Comparison of ENCODE assay signal across 8 mouse cellular contexts in the genomic region with DNA sequence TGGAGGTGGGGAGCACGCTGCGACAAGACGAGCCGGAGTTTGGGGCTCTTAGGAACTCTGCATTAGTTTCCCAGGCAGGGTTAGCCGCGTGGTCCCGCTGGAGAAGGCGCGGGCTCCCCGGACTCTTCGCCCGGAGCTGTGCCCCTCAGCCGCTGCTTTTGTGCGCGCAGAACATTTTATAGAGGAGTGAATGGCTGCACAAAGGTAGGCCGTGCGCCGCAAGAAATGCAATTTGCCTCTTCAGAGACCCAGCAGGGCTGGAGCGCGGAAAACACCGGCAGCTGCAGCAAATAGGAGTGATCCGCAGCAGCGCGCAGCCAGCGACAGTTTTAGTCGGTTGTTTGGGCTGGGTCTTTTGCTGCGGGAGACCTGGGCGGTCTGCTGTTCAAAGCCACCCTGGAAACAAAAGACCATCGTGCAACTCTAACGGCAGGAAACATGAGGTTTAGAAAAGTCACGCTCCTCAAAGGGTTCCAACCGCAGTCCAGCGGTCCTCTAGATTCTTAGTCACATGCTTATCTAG. TPM values are rescaled to one million over a fixed set of nuclear protein-coding genes. Genes with fewer than 3 reads are reported as not detected.
DNase-seq lines count a peak whose midpoint lies in the region; ATAC-seq and TF ChIP-seq lines count a peak whose summit lies in the region.

A gene (minus strand): TSS at position 325 of the 523 bp plus-strand sequence.

- H3K9me3 ChIP-seq in kidney, embryonic 15.5 days (replicated peaks): no peaks in the 10 kb centered on the region; the same call in 1 of the 2 replicates
- H3K9me3 ChIP-seq in MEL (replicated peaks; ENCODE audit: insufficient read depth, low read length): no peaks in the 10 kb centered on the region
- 0 out of 2 replicates have a peak, but pooled peaks cover 6% of the 10 kb centered on the region for H3K9me3 ChIP-seq in embryonic facial prominence, embryonic 10.5 days
- peaks cover 3% of the 10 kb centered on the region; the same call in 1 of the 2 replicates for H3K9me3 ChIP-seq in limb, embryonic 14.5 days (ENCODE audit: control insufficient read depth, low read length)
- H3K9me3 ChIP-seq in neural tube, embryonic 14.5 days (ENCODE audit: control insufficient read depth, low read length): no peaks in the 10 kb centered on the region

- TF ChIP-seq POLR2A in MEL (IDR thresholded peaks at IDR 0.05; ENCODE audit: control insufficient read depth in 1 of 2, insufficient read depth in 1 of 2, low read depth in 1 of 2, low read length in 2 of 2, poor library complexity in 1 of 2): no peak
- TF ChIP-seq POLR2A in limb, embryonic 14.5 days (IDR thresholded peaks at IDR 0.05; ENCODE audit: borderline replicate concordance, extremely low read depth, insufficient read depth, insufficient read length): no peak

- H3K27ac ChIP-seq in kidney, embryonic 15.5 days: no peak within 1 kb of the TSS
- peak within 1 kb of the TSS; percentile 64 for H3K27ac ChIP-seq in MEL (ENCODE audit: control insufficient read depth, low read depth, low read length)
- peak within 1 kb of the TSS; percentile 78 for H3K27ac ChIP-seq in embryonic facial prominence, embryonic 10.5 days (replicated peaks)
- no peak within 1 kb of the TSS for H3K27ac ChIP-seq in limb, embryonic 14.5 days (replicated peaks; ENCODE audit: low read depth, low read length)
- peak within 1 kb of the TSS; percentile 48; the same call in 1 of the 2 replicates for H3K27ac ChIP-seq in neural tube, embryonic 14.5 days (ENCODE audit: low read depth, low read length)

- peaks cover 47% of the 10 kb centered on the region for H3K27me3 ChIP-seq in kidney, embryonic 15.5 days
- no peaks in the 10 kb centered on the region for H3K27me3 ChIP-seq in MEL (ENCODE audit: control insufficient read depth in 1 of 2, insufficient read depth in 2 of 2, low read length in 2 of 2)
- peaks cover 58% of the 10 kb centered on the region for H3K27me3 ChIP-seq in embryonic facial prominence, embryonic 10.5 days (replicated peaks; ENCODE audit: low read depth, poor library complexity, severe bottlenecking)
- H3K27me3 ChIP-seq in limb, embryonic 14.5 days (ENCODE audit: control insufficient read depth, insufficient read depth, low read length): peaks cover 15% of the 10 kb centered on the region
- H3K27me3 ChIP-seq in neural tube, embryonic 14.5 days (ENCODE audit: control insufficient read depth, insufficient read depth, low read length): no peaks in the 10 kb centered on the region; the same call in 1 of the 2 replicates

- no peaks in the 10 kb centered on the region for H3K36me3 ChIP-seq in kidney, embryonic 15.5 days
- H3K36me3 ChIP-seq in MEL (ENCODE audit: control insufficient read depth in 1 of 2, insufficient read depth in 2 of 2, low read length in 2 of 2): no peaks in the 10 kb centered on the region
- no peaks in the 10 kb centered on the region for H3K36me3 ChIP-seq in embryonic facial prominence, embryonic 10.5 days (replicated peaks)
- no peaks in the 10 kb centered on the region for H3K36me3 ChIP-seq in limb, embryonic 14.5 days (ENCODE audit: control insufficient read depth, insufficient read depth, low read length)
- no peaks in the 10 kb centered on the region for H3K36me3 ChIP-seq in neural tube, embryonic 14.5 days (ENCODE audit: control insufficient read depth, insufficient read depth, low read length)

- TF ChIP-seq EP300 in MEL (IDR thresholded peaks at IDR 0.05; ENCODE audit: low read depth in 1 of 2, low read length in 2 of 2): no peak

- peak within 1 kb of the TSS; percentile 87 for H3K4me2 ChIP-seq in kidney, embryonic 15.5 days
- peak within 1 kb of the TSS; percentile 86 for H3K4me2 ChIP-seq in limb, embryonic 14.5 days (replicated peaks; ENCODE audit: low read depth, low read length, severe bottlenecking)
- peak within 1 kb of the TSS; percentile 81 for H3K4me2 ChIP-seq in neural tube, embryonic 14.5 days (ENCODE audit: low read depth, low read length)

- ATAC-seq in kidney, embryonic 15.5 days (replicated peaks; ENCODE audit: low FRiP score): peak; percentile 54; the same call in 1 of the 2 replicates
- ATAC-seq in hematopoietic stem cell, adult 5-6 weeks (replicated peaks in 1 of 2; ENCODE audit: insufficient read depth in 1 of 2, low FRiP score in 2 of 2, low TSS enrichment in 1 of 2, low read depth in 1 of 2, poor library complexity in 2 of 2, severe bottlenecking in 2 of 2): peak; percentile 54 to 58
- 0 out of 2 replicates have a peak, but pooled peaks have one; percentile 26 for ATAC-seq in limb, embryonic 14.5 days (ENCODE audit: low FRiP score, low read depth)
- peak; percentile 42 for ATAC-seq in neural tube, embryonic 14.5 days (ENCODE audit: low read depth)

- H3K4me3 ChIP-seq in kidney, embryonic 15.5 days (replicated peaks): peak within 1 kb of the TSS; percentile 47
- H3K4me3 ChIP-seq in MEL (ENCODE audit: control insufficient read depth in 1 of 2, insufficient read depth in 1 of 2, low read depth in 2 of 2, low read length in 2 of 2): peak within 1 kb of the TSS; percentile 61 to 63
- peak within 1 kb of the TSS; percentile 59 for H3K4me3 ChIP-seq in embryonic facial prominence, embryonic 10.5 days
- H3K4me3 ChIP-seq in limb, embryonic 14.5 days (replicated peaks; ENCODE audit: low read length): peak within 1 kb of the TSS; percentile 46
- H3K4me3 ChIP-seq in neural tube, embryonic 14.5 days (ENCODE audit: low read depth, low read length): peak within 1 kb of the TSS; percentile 44

- intact Hi-C loops in gastrocnemius, postnatal 14 days (cut with DNase I; ENCODE audit: low total_unique reads): no loop called here

- peak within 1 kb of the TSS; percentile 26; the same call in 1 of the 2 replicates for H3K9ac ChIP-seq in kidney, embryonic 15.5 days
- H3K9ac ChIP-seq in MEL (ENCODE audit: control insufficient read depth, low read depth, low read length, poor library complexity, severe bottlenecking): peak within 1 kb of the TSS; percentile 74
- peak within 1 kb of the TSS; percentile 57 for H3K9ac ChIP-seq in limb, embryonic 14.5 days (ENCODE audit: low read depth, low read length, severe bottlenecking)
- peak within 1 kb of the TSS; percentile 57 for H3K9ac ChIP-seq in neural tube, embryonic 14.5 days (replicated peaks; ENCODE audit: low read depth, low read length)

- peaks cover 8% of the 10 kb centered on the region for H3K4me1 ChIP-seq in kidney, embryonic 15.5 days
- no peaks in the 10 kb centered on the region; a peak in 1 of 4 replicates for H3K4me1 ChIP-seq in MEL (ENCODE audit: control insufficient read depth in 1 of 2, insufficient read depth in 2 of 2, low read length in 2 of 2)
- no peaks in the 10 kb centered on the region for H3K4me1 ChIP-seq in embryonic facial prominence, embryonic 10.5 days
- no peaks in the 10 kb centered on the region; the same call in 1 of the 2 replicates for H3K4me1 ChIP-seq in limb, embryonic 14.5 days (ENCODE audit: control insufficient read depth, insufficient read depth, low read length)
- 0 out of 2 replicates have a peak, but pooled peaks cover 8% of the 10 kb centered on the region for H3K4me1 ChIP-seq in neural tube, embryonic 14.5 days (ENCODE audit: control insufficient read depth, insufficient read depth, low read length)

- no peak for TF ChIP-seq CTCF in MEL (IDR thresholded peaks at IDR 0.05 in 2 of 3, conservative IDR thresholded peaks at IDR 0.05 in 1 of 3; ENCODE audit: control insufficient read depth in 1 of 3, insufficient read depth in 1 of 3, low read depth in 2 of 3, low read length in 3 of 3, poor library complexity in 1 of 3, severe bottlenecking in 1 of 3)

- no peaks in the 10 kb centered on the region; the same call in 1 of the 2 replicates for H3K79me2 ChIP-seq in MEL (ENCODE audit: control insufficient read depth, insufficient read depth, low read length, poor library complexity)

- no peak for TF ChIP-seq RAD21 in MEL (IDR thresholded peaks at IDR 0.05; ENCODE audit: low read depth, low read length)

- no peak for DNase-seq in kidney, adult 11 months
- peak; percentile 51 for DNase-seq in MEL (ENCODE audit: low read depth, low spot score)
- DNase-seq in embryonic facial prominence, embryonic 10.5 days (ENCODE audit: low spot score): peak; percentile 72
- DNase-seq in limb, embryonic 14.5 days (ENCODE audit: low spot score): no peak
- DNase-seq in gastrocnemius, postnatal 14 days: no peak

- WGBS in kidney, embryonic 15.5 days: 1% methylated on average over 33 of the region's 33 CpGs
- WGBS in embryonic facial prominence, embryonic 10.5 days: under 1% methylated on average over 33 of the region's 33 CpGs
- under 1% methylated on average over 33 of the region's 33 CpGs for WGBS in limb, embryonic 14.5 days
- under 1% methylated on average over 33 of the region's 33 CpGs for WGBS in neural tube, embryonic 14.5 days

TF ChIP-seq in MEL, 35 proteins besides CTCF, POLR2A, EP300 and RAD21:
- 0 out of 2 replicates have a peak, but pooled peaks have one; percentile 20 for TF ChIP-seq MYC (IDR thresholded peaks at IDR 0.05; ENCODE audit: low read depth, low read length)
- no peak for TF ChIP-seq TAL1 (IDR thresholded peaks at IDR 0.05; ENCODE audit: low read length)

RNA-seq across cellular contexts. Expression of the gene that starts here (rescaled TPM):
- polyA plus RNA-seq in kidney, embryonic 15.5 days (2015; fragmentation: Nextera tagmentation; extraction: Ambion mirVana): 19.3 and 21.4 TPM in 2 replicates
- total RNA-seq in MEL (2012; rRNA removed): 36.3 and 43.2 TPM in 2 replicates
- 10 to 100 TPM; 41.6 to 71.9 TPM for polyA plus RNA-seq in MEL (2012; ENCODE audit: insufficient read depth in 1 of 2, insufficient read length in 2 of 2, low read depth in 1 of 2, low replicate concordance in 2 of 2, missing spikeins in 1 of 2)
- 16.9 and 17.8 TPM in 2 replicates for polyA plus RNA-seq in embryonic facial prominence, embryonic 10.5 days (2016; fragmentation: Nextera tagmentation; extraction: Ambion mirVana)
- 57.5 and 78.1 TPM in 2 replicates for total RNA-seq in hematopoietic stem cell, adult 5-6 weeks (2017)
- 6.0 and 7.1 TPM in 2 replicates for polyA plus RNA-seq in limb, embryonic 14.5 days (2012; rRNA removed)
- polyA plus RNA-seq in limb, embryonic 14.5 days (2014; fragmentation: Nextera tagmentation; extraction: Ambion mirVana): 19.5 and 20.3 TPM in 2 replicates
- 20.1 and 27.0 TPM in 2 replicates for polyA plus RNA-seq in neural tube, embryonic 14.5 days (2014; fragmentation: Nextera tagmentation; extraction: Ambion mirVana)
- 1 to 10 TPM; 5.6 to 6.0 TPM for total RNA-seq in gastrocnemius, postnatal 14 days (2021)

Comparison
In these comparisons a context has a peak if more than half of its experiments do, and no peak if none do; other contexts are left out.
1. H3K27ac ChIP-seq: peak in MEL (single experiment), embryonic facial prominence, embryonic 10.5 days (single experiment) and neural tube, embryonic 14.5 days (single experiment); none in kidney, embryonic 15.5 days (single experiment) and limb, embryonic 14.5 days (single experiment).
2. DNase-seq: peak in MEL (single experiment) and embryonic facial prominence, embryonic 10.5 days (single experiment); none in kidney, adult 11 months (single experiment), limb, embryonic 14.5 days (single experiment) and gastrocnemius, postnatal 14 days (single experiment).
3. Peak in every context shown above with its lines, with median percentiles within 50 percentile points of each other: ATAC-seq, H3K4me2 ChIP-seq, H3K4me3 ChIP-seq and H3K9ac ChIP-seq.